Mouse (Mus musculus): ENCODE results near the gene Ublcp1. TPM values are rescaled to one million over a fixed set of nuclear protein-coding genes. Genes with fewer than 3 reads are reported as not detected.
A peak's percentile ranks its signal among the peaks of the same experiment; 100 is the strongest.

Ublcp1 gene
- total and polyA plus RNA-seq, 2 experiments = 6.2 to 35.0 TPM

- DNase-seq (ENCODE audit: extremely low read depth, low read depth, low spot score) = no peak
- no peaks in the 10 kb centered on the region for H3K79me2 ChIP-seq (ENCODE audit: control insufficient read depth, insufficient read depth, low read length)
- H3K4me1 ChIP-seq (ENCODE audit: control insufficient read depth, insufficient read depth, low read length) = 0 out of 2 replicates have a peak, but pooled peaks cover 3% of the 10 kb centered on the region
- H3K27ac ChIP-seq (replicated peaks; ENCODE audit: insufficient read depth, low read depth, low read length) = no peak overlapping the region
- TF ChIP-seq POLR2A (IDR thresholded peaks at IDR 0.05; ENCODE audit: extremely low read depth, insufficient read depth, low read length) (no peak), CTCF (IDR thresholded peaks at IDR 0.05; ENCODE audit: low read depth, low read length) (no peak)
- H3K4me3 ChIP-seq (ENCODE audit: insufficient read depth, low read depth, low read length) = no peak overlapping the region
- WGBS = 84% methylated on average over 13 of the region's 13 CpGs
- no peak overlapping the region for H3K9ac ChIP-seq (ENCODE audit: low read depth, low read length)
- peaks cover 7% of the 10 kb centered on the region; the same call in 1 of the 2 replicates for H3K27me3 ChIP-seq (ENCODE audit: control insufficient read depth, insufficient read depth, low read length)
- H3K36me3 ChIP-seq (ENCODE audit: control insufficient read depth, insufficient read depth, low read length) = no peaks in the 10 kb centered on the region
Observed at GRCm38 (mm10) chr11:44498412-44499272, 28.3 kb upstream of the Ublcp1 start.

DNA sequence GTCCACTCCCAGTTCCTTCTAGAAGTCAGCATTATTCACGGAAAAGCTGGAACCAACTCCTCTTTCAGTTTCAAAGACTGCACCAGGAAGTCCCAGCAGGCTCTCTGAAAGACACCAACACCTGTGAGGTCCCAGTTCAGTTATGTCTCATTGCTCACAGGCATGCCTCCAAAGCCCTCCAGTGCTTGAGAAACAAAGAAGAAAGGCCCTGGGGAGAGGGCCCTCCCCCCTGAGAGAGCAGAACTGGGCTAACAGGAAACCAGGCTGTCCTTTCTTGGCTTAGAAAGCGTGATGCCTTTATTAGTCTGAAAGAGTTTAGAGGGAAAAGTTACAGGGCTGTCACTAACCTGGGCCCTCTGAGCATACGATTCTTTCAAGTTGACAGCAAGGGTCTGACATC, 25.9 kb upstream of the Ublcp1 start:
- WGBS = 77% methylated on average over 3 of the region's 3 CpGs
- H3K9ac ChIP-seq (ENCODE audit: low read depth, low read length) = no peak overlapping the region

DNA sequence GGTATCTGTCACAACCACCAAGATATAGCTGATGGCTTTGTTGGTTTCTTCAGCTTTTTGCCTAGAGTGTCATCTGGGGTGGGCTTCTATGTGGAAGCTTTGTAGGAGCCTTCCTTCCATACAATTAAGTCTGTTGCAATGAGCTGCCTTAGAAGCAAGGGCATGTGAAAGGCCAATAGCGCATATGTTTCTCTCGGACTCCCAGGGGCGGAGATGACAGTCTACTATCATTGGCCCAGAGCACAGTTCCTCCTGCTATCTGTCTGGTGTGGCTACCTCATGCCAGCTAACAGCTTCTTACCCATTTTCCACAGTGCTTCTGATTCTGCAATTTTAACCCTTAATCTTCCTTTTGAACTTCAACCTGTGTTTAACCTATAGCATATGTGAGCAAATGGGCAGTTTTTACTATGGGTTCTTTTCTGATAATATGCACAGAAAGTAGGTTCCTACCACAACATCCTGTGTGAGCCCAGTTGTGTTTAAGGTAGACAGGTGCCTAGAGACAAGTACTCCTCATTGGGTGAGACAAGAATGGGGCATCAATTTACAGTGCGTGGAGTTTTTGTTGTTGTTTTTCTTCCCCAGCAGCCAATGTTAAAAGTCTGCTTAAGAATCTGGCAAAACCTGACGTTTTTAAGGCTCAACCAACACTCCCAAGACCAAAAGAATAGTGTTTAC, 24.5 kb upstream of the Ublcp1 start:
- no peak overlapping the region for H3K4me3 ChIP-seq (ENCODE audit: insufficient read depth, low read depth, low read length)
- 0 out of 2 replicates have a peak, but pooled peaks cover 3% of the 10 kb centered on the region for H3K4me1 ChIP-seq (ENCODE audit: control insufficient read depth, insufficient read depth, low read length)
- 86% methylated on average over 5 of the region's 5 CpGs for WGBS
- H3K27ac ChIP-seq (replicated peaks; ENCODE audit: insufficient read depth, low read depth, low read length) = no peak overlapping the region
- H3K79me2 ChIP-seq (ENCODE audit: control insufficient read depth, insufficient read depth, low read length) = no peaks in the 10 kb centered on the region
- no peak for DNase-seq (ENCODE audit: extremely low read depth, low read depth, low spot score)
- peaks cover 16% of the 10 kb centered on the region; the same call in 1 of the 2 replicates for H3K27me3 ChIP-seq (ENCODE audit: control insufficient read depth, insufficient read depth, low read length)
- H3K9ac ChIP-seq (ENCODE audit: low read depth, low read length) = no peak overlapping the region
- H3K36me3 ChIP-seq (ENCODE audit: control insufficient read depth, insufficient read depth, low read length) = no peaks in the 10 kb centered on the region
- TF ChIP-seq POLR2A (IDR thresholded peaks at IDR 0.05; ENCODE audit: extremely low read depth, insufficient read depth, low read length) (no peak), CTCF (IDR thresholded peaks at IDR 0.05; ENCODE audit: low read depth, low read length) (no peak)

More for the DNA sequence above, 25.9 kb upstream of the Ublcp1 start:
- TF ChIP-seq CTCF (IDR thresholded peaks at IDR 0.05; ENCODE audit: low read depth, low read length) (no peak), POLR2A (IDR thresholded peaks at IDR 0.05; ENCODE audit: extremely low read depth, insufficient read depth, low read length) (no peak)
- no peak overlapping the region for H3K4me3 ChIP-seq (ENCODE audit: insufficient read depth, low read depth, low read length)
- H3K27ac ChIP-seq (replicated peaks; ENCODE audit: insufficient read depth, low read depth, low read length) = no peak overlapping the region
- H3K79me2 ChIP-seq (ENCODE audit: control insufficient read depth, insufficient read depth, low read length) = no peaks in the 10 kb centered on the region
- DNase-seq (ENCODE audit: extremely low read depth, low read depth, low spot score) = no peak
- peaks cover 14% of the 10 kb centered on the region; the same call in 1 of the 2 replicates for H3K27me3 ChIP-seq (ENCODE audit: control insufficient read depth, insufficient read depth, low read length)
- no peaks in the 10 kb centered on the region for H3K36me3 ChIP-seq (ENCODE audit: control insufficient read depth, insufficient read depth, low read length)
- 0 out of 2 replicates have a peak, but pooled peaks cover 3% of the 10 kb centered on the region for H3K4me1 ChIP-seq (ENCODE audit: control insufficient read depth, insufficient read depth, low read length)

DNA sequence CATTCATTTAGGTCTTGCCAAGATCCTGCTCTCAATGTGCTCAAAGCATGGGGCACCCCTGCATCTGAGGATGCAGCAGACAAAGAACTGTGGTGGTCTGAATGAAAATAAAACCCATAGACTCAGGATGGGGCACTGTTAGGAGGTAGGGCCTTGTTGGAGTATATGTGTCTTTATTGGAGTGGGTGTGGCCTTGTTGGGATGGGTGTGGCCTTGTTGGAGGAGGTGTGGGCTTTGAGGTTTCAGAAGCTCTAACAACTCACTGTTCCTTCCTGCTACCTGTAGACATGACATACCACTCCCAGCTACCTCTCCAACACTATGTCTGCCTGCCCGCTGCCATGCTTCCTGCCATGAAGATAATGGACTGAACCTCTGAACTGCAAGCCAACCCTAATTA, 18.8 kb upstream of the Ublcp1 start:
- Histone ChIP-seq H3K4me3 (ENCODE audit: insufficient read depth, low read depth, low read length) (no peak overlapping the region), H3K4me1 (ENCODE audit: control insufficient read depth, insufficient read depth, low read length) (peaks cover 1% of the 10 kb centered on the region; the same call in 1 of the 2 replicates), H3K9ac (ENCODE audit: low read depth, low read length) (no peak overlapping the region), H3K79me2 (ENCODE audit: control insufficient read depth, insufficient read depth, low read length) (no peaks in the 10 kb centered on the region), H3K27me3 (ENCODE audit: control insufficient read depth, insufficient read depth, low read length) (peaks cover 31% of the 10 kb centered on the region; the same call in 1 of the 2 replicates), H3K36me3 (ENCODE audit: control insufficient read depth, insufficient read depth, low read length) (no peaks in the 10 kb centered on the region), H3K27ac (replicated peaks; ENCODE audit: insufficient read depth, low read depth, low read length) (no peak overlapping the region)
- whole genome bisulfite sequencing = 93% methylated on average over 1 of the region's 1 CpGs
- no peak for TF ChIP-seq CTCF (IDR thresholded peaks at IDR 0.05; ENCODE audit: low read depth, low read length)
- no peak for TF ChIP-seq POLR2A (IDR thresholded peaks at IDR 0.05; ENCODE audit: extremely low read depth, insufficient read depth, low read length)
- DNase-seq (ENCODE audit: extremely low read depth, low read depth, low spot score) = no peak

DNA sequence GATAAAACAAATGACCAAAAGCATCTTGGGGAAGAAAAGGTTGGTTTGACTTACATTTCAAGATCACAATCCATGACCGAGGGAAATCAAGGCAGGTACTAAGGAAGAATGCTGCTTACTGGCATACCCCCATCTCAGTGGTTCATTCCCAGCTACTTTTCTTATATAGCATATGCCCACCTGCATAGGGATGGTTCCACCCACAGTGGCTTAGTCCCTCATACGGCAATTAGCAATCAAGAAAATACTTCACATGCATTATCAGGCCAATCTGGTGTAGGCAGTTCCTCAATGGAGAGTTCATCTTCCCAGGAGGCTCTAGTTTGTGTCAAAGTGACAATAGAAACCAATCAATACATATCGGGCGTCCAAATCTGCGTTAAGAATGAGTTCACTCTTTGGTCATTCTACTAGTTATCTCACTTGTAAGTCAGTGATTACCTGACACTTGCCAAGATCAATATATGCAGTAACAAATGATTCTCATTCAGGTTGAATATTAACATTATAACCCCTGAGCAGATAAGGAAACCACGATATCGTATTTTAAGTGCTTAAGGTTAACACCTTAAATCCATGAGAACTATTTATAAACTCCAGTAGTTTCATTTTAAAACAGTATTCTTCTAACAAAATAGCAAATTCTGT, 14.9 kb upstream of the Ublcp1 start:
- H3K9ac ChIP-seq (ENCODE audit: low read depth, low read length) = no peak overlapping the region
- peaks cover 34% of the 10 kb centered on the region for H3K27me3 ChIP-seq (ENCODE audit: control insufficient read depth, insufficient read depth, low read length)
- H3K79me2 ChIP-seq (ENCODE audit: control insufficient read depth, insufficient read depth, low read length) = no peaks in the 10 kb centered on the region
- H3K36me3 ChIP-seq (ENCODE audit: control insufficient read depth, insufficient read depth, low read length) = no peaks in the 10 kb centered on the region
- peaks cover 1% of the 10 kb centered on the region; the same call in 1 of the 2 replicates for H3K4me1 ChIP-seq (ENCODE audit: control insufficient read depth, insufficient read depth, low read length)
- no peak overlapping the region for H3K27ac ChIP-seq (replicated peaks; ENCODE audit: insufficient read depth, low read depth, low read length)
- 42% methylated on average over 7 of the region's 7 CpGs for WGBS
- TF ChIP-seq CTCF (IDR thresholded peaks at IDR 0.05; ENCODE audit: low read depth, low read length) (no peak), POLR2A (IDR thresholded peaks at IDR 0.05; ENCODE audit: extremely low read depth, insufficient read depth, low read length) (no peak)
- DNase-seq (ENCODE audit: extremely low read depth, low read depth, low spot score) = peak; percentile 84
- no peak overlapping the region for H3K4me3 ChIP-seq (ENCODE audit: insufficient read depth, low read depth, low read length)
